Mouse (Mus musculus) bone marrow macrophage, adult 2 months (primary cell): ENCODE data around the gene Hs3st2.

Source experiments
- CTCF ChIP-seq: IDR thresholded peaks from 2 replicates; pipeline ENCODE4 v1.5.1; 2012; ENCODE audit warnings: low read depth, mild to moderate bottlenecking, low read length, moderate library complexity
- POLR2A ChIP-seq: IDR thresholded peaks from 2 replicates; pipeline ENCODE4 v1.6.1; 2012; ENCODE audit warnings: mild to moderate bottlenecking, low read depth, low read length, borderline replicate concordance

GRCm38 (mm10) chr7:121391984-121392739 lies 503 bp downstream of the Hs3st2 start:
- TF ChIP-seq CTCF (no peak), POLR2A (no peak)
